Mouse (Mus musculus) cerebellum, adult 11-12 months (tissue): ENCODE data around the gene Lrrn4.

ENCODE experiments used
- DNase-seq: peaks from one replicate; pipeline ENCODE4 v3.0.0; 2022

The Lrrn4 gene

DNA sequence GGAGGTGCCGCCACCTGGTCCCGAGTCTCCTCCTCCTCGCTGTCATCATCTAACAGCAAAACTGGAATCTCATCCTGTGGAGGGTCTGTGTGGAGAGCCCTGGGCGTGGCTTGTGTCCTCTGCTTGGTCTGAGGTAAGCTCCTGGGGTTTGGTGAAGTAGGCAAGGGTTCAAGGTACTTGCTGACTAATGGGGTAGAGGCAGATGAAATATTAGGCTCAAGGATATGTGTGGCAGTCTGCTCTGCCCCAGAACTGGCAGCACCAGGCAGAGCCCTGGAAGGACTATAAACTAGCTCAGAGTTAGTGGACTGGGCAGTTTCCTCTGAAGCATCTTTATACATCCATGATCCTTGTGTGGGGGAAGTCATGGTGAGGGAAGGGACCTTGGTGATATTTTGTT lies 10.4 kb downstream of the Lrrn4 start:
- no peak for DNase-seq

DNA sequence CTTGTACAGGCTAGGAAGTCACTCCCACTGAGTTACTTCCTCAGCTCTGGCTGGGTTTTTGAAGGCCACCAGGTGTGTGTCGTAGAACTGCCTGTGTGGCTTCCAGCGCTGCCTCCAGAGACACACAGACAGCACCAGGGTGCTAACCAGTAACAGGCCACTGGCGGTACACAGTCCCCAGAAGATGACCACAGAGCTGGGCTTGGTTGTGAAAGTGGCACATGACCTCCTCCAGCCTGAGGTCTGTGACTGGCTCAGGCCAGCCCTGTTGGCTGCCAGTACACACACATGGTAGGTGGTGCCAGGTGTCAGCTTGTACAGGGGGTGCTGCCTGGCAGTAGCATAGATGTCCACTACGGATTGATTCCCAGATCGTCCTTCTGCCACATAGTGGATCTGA lies 11.0 kb downstream of the Lrrn4 start:
- DNase-seq, result no peak

DNA sequence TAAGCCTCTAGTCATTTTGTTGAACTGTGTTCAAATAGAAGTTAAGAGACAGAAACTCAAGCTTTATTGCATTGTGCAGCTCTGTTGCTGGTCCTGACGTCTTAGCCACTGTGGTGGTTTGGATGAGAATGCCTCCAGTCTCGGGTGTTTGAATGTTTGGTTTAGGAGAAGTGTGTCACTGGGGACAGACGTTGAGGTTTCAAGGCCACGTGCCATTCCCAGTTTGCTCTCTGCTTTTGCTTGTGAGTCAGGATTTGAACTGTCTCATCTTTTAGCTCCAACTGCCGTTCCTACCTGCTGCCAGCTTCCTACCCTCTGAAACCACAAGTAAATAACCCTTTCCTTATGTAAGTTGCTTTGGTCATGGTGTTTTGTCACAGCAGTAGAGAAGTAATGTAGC lies 13.2 kb downstream of the Lrrn4 start:
- no peak for DNase-seq

DNA sequence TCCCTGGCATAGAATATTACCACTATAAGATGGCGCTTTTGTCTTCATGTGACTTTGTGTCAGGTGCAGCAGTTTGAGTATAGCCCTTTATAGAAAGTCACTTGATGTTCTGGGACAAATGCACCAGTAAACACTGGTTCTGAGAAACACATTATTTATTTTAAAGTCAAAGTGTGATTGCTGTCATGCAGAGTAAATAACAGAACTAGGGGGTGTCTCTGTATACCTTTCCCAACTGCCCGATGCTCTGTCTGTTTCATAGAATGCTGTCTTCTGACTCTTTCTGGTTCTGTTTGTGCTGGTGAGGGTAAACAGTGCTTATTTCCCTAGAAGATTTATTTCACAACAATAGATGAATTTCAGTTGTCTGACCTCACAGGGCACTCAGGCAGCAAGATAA lies 17.4 kb downstream of the Lrrn4 start:
- DNase-seq, result no peak

DNA sequence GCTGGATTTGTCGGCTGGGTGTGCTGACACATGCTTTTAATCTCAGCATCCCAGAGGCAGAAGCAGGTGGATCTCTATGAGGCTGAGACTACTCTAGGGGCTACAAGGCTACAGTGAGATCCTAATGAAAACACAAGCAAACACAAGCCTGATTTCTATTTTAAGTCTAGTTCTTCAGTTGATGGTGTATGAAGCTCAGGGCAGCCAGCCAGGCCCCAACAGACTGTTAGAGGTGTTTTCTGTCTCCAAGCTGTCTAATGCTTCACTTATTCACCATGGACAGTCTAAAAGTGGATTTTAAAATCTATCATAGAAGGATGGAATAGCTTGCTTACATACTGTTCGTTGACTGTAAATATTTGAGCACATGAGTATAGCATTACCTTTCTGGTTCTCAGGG lies 19.2 kb downstream of the Lrrn4 start:
- no peak for DNase-seq

DNA sequence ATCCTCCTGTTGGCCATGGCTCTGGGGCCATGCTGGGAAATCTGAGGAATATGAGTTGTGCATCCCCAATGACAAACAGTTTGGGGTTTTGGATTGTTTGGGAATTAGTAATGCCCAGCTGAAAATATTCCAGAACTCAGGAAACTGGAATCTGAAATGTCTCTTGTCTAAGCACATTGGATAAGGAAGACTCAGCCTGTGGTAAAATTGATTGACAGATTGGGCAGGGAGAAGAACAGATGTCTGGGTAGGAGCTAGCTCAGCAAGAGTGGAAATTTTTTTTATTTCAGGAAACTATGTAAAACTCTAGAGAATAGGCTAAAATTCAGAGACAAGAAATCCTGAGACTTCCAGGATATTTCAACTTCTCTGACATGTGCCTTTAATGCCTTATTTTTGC lies 20.3 kb downstream of the Lrrn4 start:
- no peak for DNase-seq

DNA sequence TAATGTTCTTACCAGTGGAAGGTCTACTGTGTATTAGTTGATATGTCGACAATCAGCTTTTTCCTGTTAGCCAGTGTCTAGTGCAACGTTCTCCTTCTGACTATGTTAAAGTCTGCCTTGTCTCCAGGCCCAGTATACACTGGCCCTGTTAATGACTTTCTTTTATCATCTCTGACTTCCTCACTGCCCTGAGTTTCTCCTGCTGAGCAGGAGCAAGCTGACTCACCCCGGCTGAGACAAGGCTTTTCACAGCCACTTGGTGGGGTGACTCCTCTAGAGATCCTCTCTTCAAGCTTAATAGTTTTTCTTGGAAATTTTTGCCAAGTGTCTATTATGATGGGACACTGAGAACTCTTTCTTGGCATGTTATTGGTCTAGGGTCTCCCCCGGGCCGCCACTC lies 24.4 kb downstream of the Lrrn4 start:
- no peak for DNase-seq

DNA sequence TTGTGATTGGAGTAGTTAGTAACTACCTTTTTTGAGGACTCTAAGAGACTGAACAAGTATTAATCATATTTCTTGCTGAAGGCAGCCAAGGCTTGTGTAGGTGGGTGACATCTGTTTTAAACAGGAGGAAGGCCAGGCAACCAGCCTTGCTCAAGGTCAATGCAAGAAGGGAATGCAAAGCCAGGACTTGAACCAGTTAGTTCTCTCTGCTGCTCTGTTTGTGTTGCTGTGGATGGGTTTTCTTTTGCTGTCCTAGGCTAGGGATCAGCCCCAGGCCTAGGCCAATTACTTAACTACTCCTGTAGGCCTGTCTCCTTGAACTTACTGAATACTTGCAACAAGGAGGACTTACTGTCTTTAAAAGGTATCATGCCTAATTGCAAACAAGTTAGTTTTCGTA lies 27.6 kb downstream of the Lrrn4 start:
- DNase-seq, result no peak

DNA sequence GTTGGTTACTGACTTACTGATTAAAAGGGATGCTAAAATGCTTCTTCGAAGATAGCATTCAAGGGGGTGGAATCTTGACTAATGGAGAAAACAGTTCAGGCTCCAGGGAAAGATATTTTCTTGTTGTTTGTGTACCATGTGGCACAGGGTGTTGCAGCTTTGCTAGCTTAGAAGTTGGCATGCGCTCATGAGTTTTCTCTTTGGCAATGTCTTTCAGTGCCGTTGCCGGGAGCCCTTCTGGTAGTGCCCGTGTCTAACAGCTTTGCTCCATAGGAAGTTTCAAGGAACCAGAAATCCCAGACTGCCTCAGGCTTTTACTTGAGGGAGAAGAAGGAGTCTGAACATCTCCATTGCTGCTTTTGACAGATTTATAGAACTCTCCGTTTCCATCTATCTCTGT lies 31.6 kb downstream of the Lrrn4 start:
- DNase-seq, result no peak

DNA sequence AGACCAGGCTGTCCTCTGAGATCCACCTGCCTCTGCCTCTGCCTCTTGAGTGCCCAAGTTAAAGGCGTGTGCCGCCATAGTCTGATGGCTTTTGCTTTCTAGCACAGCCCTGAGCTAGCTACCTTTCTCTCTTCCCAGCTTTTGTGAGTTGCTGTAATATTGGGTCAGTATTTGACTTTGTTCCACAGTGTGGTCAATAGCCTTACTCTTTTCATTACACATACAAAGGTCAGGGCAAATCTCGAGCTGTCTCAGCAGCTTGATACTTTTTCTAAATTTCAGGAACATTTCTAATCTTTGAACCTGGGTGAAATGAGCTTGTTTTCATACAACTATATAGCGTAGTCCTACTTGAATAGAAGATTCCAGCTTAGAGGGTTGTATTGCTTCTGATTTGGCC lies 32.3 kb downstream of the Lrrn4 start:
- no peak for DNase-seq

DNA sequence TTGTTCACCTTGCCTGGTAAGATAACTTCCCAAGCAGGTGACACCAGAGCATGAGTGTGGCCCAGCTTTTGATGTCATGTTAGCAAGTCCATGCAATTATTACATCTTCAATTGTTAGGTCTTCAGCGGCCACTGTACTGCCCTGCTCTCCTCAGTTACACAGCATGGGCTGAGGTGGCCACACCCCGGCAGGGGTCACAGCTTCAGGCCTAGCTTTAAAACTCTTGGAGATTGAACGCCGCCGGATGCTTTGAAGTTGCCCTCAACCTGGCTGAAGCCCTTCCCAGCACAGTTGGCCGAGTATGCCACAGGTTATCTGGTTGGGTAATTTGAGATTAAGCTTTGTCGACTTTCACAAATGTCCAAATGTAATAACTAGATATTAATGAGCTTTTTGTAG lies 33.1 kb downstream of the Lrrn4 start:
- peak; percentile 14 for DNase-seq

DNA sequence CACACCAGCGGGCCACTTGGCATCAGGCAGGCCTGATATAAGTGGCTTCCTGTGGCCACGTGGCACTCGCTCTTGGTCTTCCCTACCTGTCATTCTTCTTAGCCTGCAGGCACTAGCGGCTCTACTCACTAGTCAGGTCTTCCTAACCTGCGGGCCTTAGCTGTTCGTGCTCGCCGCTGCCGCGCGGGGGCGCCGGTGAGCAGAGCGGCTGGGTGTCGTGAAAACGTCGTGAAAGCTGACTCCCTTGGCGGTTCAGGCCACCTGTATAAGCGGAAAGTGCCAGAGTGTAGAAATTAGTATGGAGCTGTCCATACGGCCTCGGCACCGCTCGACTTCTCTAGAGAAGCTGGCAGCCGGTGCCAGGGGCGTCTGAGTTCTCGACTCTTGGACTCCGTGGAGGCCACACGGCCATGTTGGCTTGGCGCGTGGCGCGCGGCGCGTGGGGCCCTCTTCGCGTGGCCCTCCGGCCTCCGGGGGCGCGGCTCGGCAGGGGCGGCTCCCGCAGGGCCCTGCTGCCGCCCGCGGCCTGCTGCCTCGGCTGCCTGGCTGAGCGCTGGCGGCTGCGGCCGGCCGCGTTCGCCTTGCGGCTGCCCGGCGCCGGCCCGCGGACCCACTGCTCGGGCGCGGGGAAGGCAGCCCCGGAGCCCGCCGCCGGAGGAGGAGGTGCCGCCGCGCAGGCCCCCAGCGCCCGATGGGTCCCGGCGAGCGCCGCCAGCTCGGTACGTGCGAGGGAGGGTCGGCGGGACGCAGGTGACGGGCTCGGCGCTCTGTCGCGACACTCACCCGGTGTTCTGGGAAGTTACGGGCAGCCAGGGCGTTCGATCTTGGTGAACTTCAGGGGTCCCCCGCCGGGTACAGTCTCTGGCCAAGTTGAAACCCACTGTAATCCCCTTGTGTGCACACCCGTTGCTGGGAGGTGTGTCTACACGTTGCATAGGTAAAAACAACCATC lies 34.0 kb downstream of the Lrrn4 start, which contains the start of gene Crls1:
Crls1 (plus strand) TSS at position 260 of the 952 bp plus-strand sequence.
- peak; percentile 95 for DNase-seq

DNA sequence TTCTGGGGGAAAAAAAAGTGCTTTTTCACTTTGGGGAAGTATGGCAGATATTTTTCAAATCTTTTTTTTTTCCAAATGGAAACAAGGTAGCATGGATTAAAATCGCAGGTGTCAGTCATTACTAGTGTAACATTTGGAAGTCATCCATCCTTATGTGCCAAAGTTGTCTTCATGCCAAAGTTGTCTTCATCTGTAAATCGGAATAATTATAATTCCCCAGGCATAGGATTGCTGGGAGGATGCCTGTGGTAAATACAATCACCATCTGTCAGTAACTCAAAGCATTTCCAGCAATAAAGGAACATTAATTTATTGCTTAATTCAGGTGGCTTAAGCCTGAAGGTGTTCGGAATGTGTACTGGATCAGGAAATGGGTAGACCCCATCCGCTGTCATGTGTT lies 39.6 kb downstream of the Lrrn4 start:
- no peak for DNase-seq
